Mouse (Mus musculus) neural tube, embryonic 15.5 days (tissue): Measurements from ENCODE around the gene Gm8947. TPM values are rescaled to one million over a fixed set of nuclear protein-coding genes. Genes with fewer than 3 reads are reported as not detected.
"Not testable (repeated sequence)": the region's sequence is repeated elsewhere in the genome, so short reads cannot be mapped to it uniquely, and the experiment has no call there.

ENCODE experiments used
- ATAC-seq: fragments of 200-750 bp; cut with Nextera tagmentation; 2 replicates; pipeline ENCODE4 v1.8.0; 2017; ENCODE audit warnings: mild to moderate bottlenecking, moderate TSS enrichment, moderate library complexity; ENCODE audit not compliant: low FRiP score
- H3K27ac ChIP-seq: fragments of 300-500 bp; sonication (generic); replicated peaks from 2 replicates; pipeline ENCODE4 v1.5.1; 2015; ENCODE audit warnings: mild to moderate bottlenecking, inconsistent platforms
- H3K27me3 ChIP-seq: fragments of 300-500 bp; sonication (generic); replicated peaks from 2 replicates; pipeline ENCODE4 v1.6.1; 2015; ENCODE audit warnings: inconsistent platforms
- H3K36me3 ChIP-seq: fragments of 300-500 bp; sonication (generic); 2 replicates; pipeline ENCODE4 v1.6.1; 2015; ENCODE audit warnings: inconsistent platforms
- H3K4me1 ChIP-seq: fragments of 300-500 bp; sonication (generic); 2 replicates; pipeline ENCODE4 v1.6.1; 2015; ENCODE audit warnings: inconsistent platforms
- H3K4me2 ChIP-seq: fragments of 300-500 bp; sonication (generic); 2 replicates; pipeline ENCODE4 v1.6.1; 2015; ENCODE audit warnings: inconsistent platforms, mild to moderate bottlenecking, moderate library complexity
- H3K4me3 ChIP-seq: fragments of 300-500 bp; sonication (generic); replicated peaks from 2 replicates; pipeline ENCODE4 v1.5.1; 2015; ENCODE audit warnings: mild to moderate bottlenecking, inconsistent platforms
- H3K9ac ChIP-seq: fragments of 300-500 bp; sonication (generic); replicated peaks from 2 replicates; pipeline ENCODE4 v1.6.1; 2015; ENCODE audit warnings: mild to moderate bottlenecking, inconsistent platforms
- H3K9me3 ChIP-seq: fragments of 300-500 bp; sonication (generic); replicated peaks from 2 replicates; pipeline ENCODE4 v1.6.1; 2016; ENCODE audit warnings: inconsistent platforms
- WGBS: fragments of 180-500 bp; shearing (Covaris S2); methylation state at CpG from one replicate; pipeline ENCODE4 v1.1.7; 2015; ENCODE audit warnings: mixed read lengths; 5-methylcytosine and 5-hydroxymethylcytosine counted together
- polyA plus RNA-seq: library from polyadenylated mRNA; unstranded; fragments of >200 nt; fragmentation: Nextera tagmentation; extraction: Ambion mirVana; gene quantifications from 2 replicates; pipeline ENCODE4 v1.2.1, GENCODE M21; 2015

The Gm8947 gene
- polyA plus RNA-seq, 1 experiment from 2014 or later, result not detected

- H3K9ac ChIP-seq, H3K27ac ChIP-seq, H3K4me1 ChIP-seq, H3K9me3 ChIP-seq, H3K27me3 ChIP-seq, H3K4me3 ChIP-seq, H3K36me3 ChIP-seq, H3K4me2 ChIP-seq, ATAC-seq: not testable (repeated sequence)
- whole genome bisulfite sequencing, result 94% methylated on average over 5 of the region's 5 CpGs
These were observed 19.5 kb downstream of the Gm8947 start for GRCm38 (mm10) chr1:151211666-151212065.

GRCm38 (mm10) chr1:151214862-151215261 lies 22.7 kb downstream of the Gm8947 start:
- no peaks in the 10 kb centered on the region for H3K36me3 ChIP-seq
- H3K4me1 ChIP-seq, result 0 out of 2 replicates have a peak, but pooled peaks cover 2% of the 10 kb centered on the region
- no peak overlapping the region for H3K4me3 ChIP-seq
- 68% methylated on average over 2 of the region's 2 CpGs for WGBS
- H3K9ac ChIP-seq, result no peak overlapping the region
- H3K4me2 ChIP-seq, result no peak overlapping the region
- H3K27me3 ChIP-seq, result no peaks in the 10 kb centered on the region
- no peak for ATAC-seq
- no peaks in the 10 kb centered on the region for H3K9me3 ChIP-seq
- H3K27ac ChIP-seq, result no peak overlapping the region

GRCm38 (mm10) chr1:151215985-151216384 lies 23.8 kb downstream of the Gm8947 start:
- no peak overlapping the region for H3K4me3 ChIP-seq
- H3K9ac ChIP-seq, result no peak overlapping the region
- H3K4me2 ChIP-seq, result no peak overlapping the region
- H3K27ac ChIP-seq, result no peak overlapping the region
- H3K36me3 ChIP-seq, result no peaks in the 10 kb centered on the region
- H3K9me3 ChIP-seq, result no peaks in the 10 kb centered on the region
- H3K4me1 ChIP-seq, result 0 out of 2 replicates have a peak, but pooled peaks cover 2% of the 10 kb centered on the region
- no peak for ATAC-seq
- WGBS, result 48% methylated on average over 1 of the region's 1 CpGs
- H3K27me3 ChIP-seq, result no peaks in the 10 kb centered on the region

DNA sequence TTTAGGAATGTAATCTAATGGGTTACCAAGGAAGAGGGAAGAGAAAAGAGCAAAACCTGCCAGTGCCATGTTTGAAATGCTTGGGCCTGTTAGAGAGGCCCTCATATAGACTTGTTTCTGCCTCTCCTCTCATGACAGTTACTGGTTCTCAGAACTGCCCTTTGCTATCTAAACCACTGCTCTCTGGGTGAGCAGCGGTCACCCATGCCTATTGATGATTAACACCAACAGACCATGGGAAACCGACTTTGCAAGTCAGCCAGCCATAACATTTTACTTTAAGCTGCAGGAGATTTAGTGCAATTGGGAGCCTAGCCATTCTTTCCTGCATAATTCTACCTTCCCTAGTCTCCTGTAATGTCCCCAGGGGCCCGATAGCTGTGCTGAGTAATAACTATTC lies 24.2 kb downstream of the Gm8947 start:
- no peaks in the 10 kb centered on the region for H3K27me3 ChIP-seq
- H3K4me2 ChIP-seq, result no peak overlapping the region
- 0 out of 2 replicates have a peak, but pooled peaks cover 2% of the 10 kb centered on the region for H3K4me1 ChIP-seq
- no peak overlapping the region for H3K9ac ChIP-seq
- 61% methylated on average over 3 of the region's 3 CpGs for WGBS
- H3K36me3 ChIP-seq, result no peaks in the 10 kb centered on the region
- ATAC-seq, result no peak
- no peaks in the 10 kb centered on the region for H3K9me3 ChIP-seq
- H3K27ac ChIP-seq, result no peak overlapping the region
- H3K4me3 ChIP-seq, result no peak overlapping the region

- no peak overlapping the region for H3K4me2 ChIP-seq
- H3K4me1 ChIP-seq, result 0 out of 2 replicates have a peak, but pooled peaks cover 2% of the 10 kb centered on the region
- no peak overlapping the region for H3K4me3 ChIP-seq
- H3K27ac ChIP-seq, result no peak overlapping the region
- 88% methylated on average over 5 of the region's 5 CpGs for WGBS
- H3K27me3 ChIP-seq, result no peaks in the 10 kb centered on the region
- no peaks in the 10 kb centered on the region for H3K36me3 ChIP-seq
- no peak overlapping the region for H3K9ac ChIP-seq
- ATAC-seq, result no peak
- H3K9me3 ChIP-seq, result no peaks in the 10 kb centered on the region
These were observed 26.9 kb downstream of the Gm8947 start for GRCm38 (mm10) chr1:151219045-151219444.

- Histone ChIP-seq H3K4me3 (no peak overlapping the region), H3K36me3 (no peaks in the 10 kb centered on the region), H3K9ac (no peak overlapping the region), H3K27me3 (no peaks in the 10 kb centered on the region), H3K9me3 (no peaks in the 10 kb centered on the region), H3K4me1 (0 out of 2 replicates have a peak, but pooled peaks cover 2% of the 10 kb centered on the region), H3K27ac (no peak overlapping the region), H3K4me2 (no peak overlapping the region)
- ATAC-seq, result no peak
- WGBS, result 75% methylated on average over 7 of the region's 7 CpGs
These were observed 27.9 kb downstream of the Gm8947 start for GRCm38 (mm10) chr1:151220098-151220497.

GRCm38 (mm10) chr1:151222561-151223267 lies 30.5 kb downstream of the Gm8947 start:
- H3K27ac ChIP-seq, result no peak overlapping the region
- 90% methylated on average over 10 of the region's 10 CpGs for WGBS
- no peak overlapping the region for H3K4me3 ChIP-seq
- ATAC-seq, result no peak
- no peak overlapping the region for H3K4me2 ChIP-seq
- H3K36me3 ChIP-seq, result no peaks in the 10 kb centered on the region
- H3K27me3 ChIP-seq, result no peaks in the 10 kb centered on the region
- no peak overlapping the region for H3K9ac ChIP-seq
- no peaks in the 10 kb centered on the region for H3K4me1 ChIP-seq
- H3K9me3 ChIP-seq, result no peaks in the 10 kb centered on the region

DNA sequence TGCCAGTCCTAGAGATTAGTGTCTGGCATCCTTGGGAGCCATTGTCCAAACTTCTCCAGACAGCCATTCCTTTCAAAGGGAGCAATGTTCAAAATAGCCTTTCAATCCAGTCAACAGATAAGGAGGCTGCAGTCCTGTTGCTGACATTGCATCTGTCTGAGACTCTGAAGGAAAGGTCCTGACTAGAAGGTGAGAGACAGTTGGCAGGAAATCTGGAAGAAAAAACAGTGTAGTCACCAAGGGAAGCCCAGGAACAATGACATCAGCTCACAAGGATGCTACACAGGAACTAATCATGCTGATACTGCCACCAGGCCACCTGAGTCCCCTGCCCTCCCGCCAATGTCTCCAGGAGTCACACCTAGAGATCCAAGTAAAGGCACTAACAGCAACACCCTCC lies 31.2 kb downstream of the Gm8947 start:
- Histone ChIP-seq H3K9ac (no peak overlapping the region), H3K27ac (no peak overlapping the region), H3K4me2 (no peak overlapping the region), H3K9me3 (no peaks in the 10 kb centered on the region), H3K4me1 (no peaks in the 10 kb centered on the region), H3K27me3 (no peaks in the 10 kb centered on the region), H3K4me3 (no peak overlapping the region), H3K36me3 (no peaks in the 10 kb centered on the region)
- 62% methylated on average over 1 of the region's 1 CpGs for WGBS
- ATAC-seq, result no peak

- Histone ChIP-seq H3K4me1 (no peaks in the 10 kb centered on the region), H3K36me3 (no peaks in the 10 kb centered on the region), H3K27ac (no peak overlapping the region), H3K9me3 (no peaks in the 10 kb centered on the region), H3K4me2 (no peak overlapping the region), H3K27me3 (no peaks in the 10 kb centered on the region), H3K9ac (no peak overlapping the region), H3K4me3 (no peak overlapping the region)
- 97% methylated on average over 1 of the region's 1 CpGs for WGBS
- no peak for ATAC-seq
These were observed 32.4 kb downstream of the Gm8947 start for GRCm38 (mm10) chr1:151224536-151224935.

DNA sequence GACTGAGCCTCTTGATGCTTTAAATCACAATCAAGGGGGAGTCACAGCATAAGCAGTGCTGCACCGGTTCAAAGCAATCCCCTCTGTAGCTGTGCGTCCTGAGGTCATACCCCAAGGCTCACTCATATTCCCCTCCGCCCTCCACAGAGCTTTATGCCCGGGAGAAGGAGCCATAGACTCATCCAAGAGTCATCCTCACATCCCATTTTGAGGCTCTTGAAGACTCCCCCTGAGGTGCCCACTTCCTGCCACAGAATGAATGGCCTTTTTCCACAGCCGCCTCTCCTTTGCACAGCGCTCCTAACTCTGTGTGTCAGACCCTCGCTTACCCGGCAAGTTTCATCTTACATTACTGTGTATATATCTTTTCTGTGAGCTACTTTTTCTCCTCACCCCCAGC lies 35.3 kb downstream of the Gm8947 start:
- H3K27me3 ChIP-seq, result no peaks in the 10 kb centered on the region
- WGBS, result 83% methylated on average over 8 of the region's 8 CpGs
- no peak overlapping the region for H3K27ac ChIP-seq
- no peak overlapping the region for H3K4me3 ChIP-seq
- H3K9me3 ChIP-seq, result no peaks in the 10 kb centered on the region
- H3K36me3 ChIP-seq, result no peaks in the 10 kb centered on the region
- no peak for ATAC-seq
- H3K4me1 ChIP-seq, result no peaks in the 10 kb centered on the region
- H3K4me2 ChIP-seq, result no peak overlapping the region
- H3K9ac ChIP-seq, result no peak overlapping the region

DNA sequence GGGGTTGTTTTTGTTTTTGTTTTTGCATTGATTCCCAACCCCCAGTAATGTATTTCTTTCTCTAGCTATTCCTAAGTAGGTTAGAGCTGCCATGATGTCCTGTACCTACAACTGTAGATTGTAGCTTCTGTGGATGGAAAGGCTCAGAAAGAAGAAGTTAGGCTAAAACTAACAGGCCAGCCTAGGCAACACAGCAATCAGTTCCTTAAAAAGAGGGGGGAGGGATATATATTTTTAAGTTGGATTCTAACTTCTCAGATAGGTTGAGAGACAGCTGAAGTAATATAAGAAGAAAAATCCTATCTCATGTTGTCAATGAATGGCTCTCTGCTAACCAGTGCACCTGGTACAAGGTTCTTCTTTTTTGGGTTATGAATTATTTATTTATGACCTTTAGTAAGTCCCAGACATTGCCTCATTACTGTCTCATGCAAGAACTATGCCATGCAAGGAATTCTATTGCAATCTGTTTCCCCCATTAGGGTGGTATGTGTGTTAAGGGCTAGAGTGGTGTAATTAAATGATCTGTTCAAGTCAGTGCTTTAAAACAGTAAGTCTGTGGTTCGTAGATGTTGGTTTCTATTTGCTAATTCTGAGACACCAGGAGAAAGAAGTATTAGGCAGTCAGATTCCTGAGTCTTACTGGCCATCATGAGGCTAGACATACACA lies 36.3 kb downstream of the Gm8947 start:
- H3K36me3 ChIP-seq, result no peaks in the 10 kb centered on the region
- H3K4me1 ChIP-seq, result no peaks in the 10 kb centered on the region
- H3K27me3 ChIP-seq, result no peaks in the 10 kb centered on the region
- WGBS, result 61% methylated on average over 1 of the region's 1 CpGs
- no peak overlapping the region for H3K4me2 ChIP-seq
- no peak overlapping the region for H3K27ac ChIP-seq
- no peak overlapping the region for H3K4me3 ChIP-seq
- ATAC-seq, result no peak
- H3K9ac ChIP-seq, result no peak overlapping the region
- H3K9me3 ChIP-seq, result no peaks in the 10 kb centered on the region

GRCm38 (mm10) chr1:151232346-151232745 lies 40.2 kb downstream of the Gm8947 start:
- Histone ChIP-seq H3K27me3 (no peaks in the 10 kb centered on the region), H3K4me2 (no peak overlapping the region), H3K4me1 (no peaks in the 10 kb centered on the region), H3K9ac (no peak overlapping the region), H3K36me3 (no peaks in the 10 kb centered on the region), H3K9me3 (no peaks in the 10 kb centered on the region), H3K4me3 (no peak overlapping the region), H3K27ac (no peak overlapping the region)
- 78% methylated on average over 3 of the region's 3 CpGs for WGBS
- ATAC-seq, result no peak
